Mouse (Mus musculus): ENCODE results near the gene Gm21764.
"Not testable (repeated sequence)": the region's sequence is repeated elsewhere in the genome, so short reads cannot be mapped to it uniquely, and the experiment has no call there.

Gene Gm21764

DNA sequence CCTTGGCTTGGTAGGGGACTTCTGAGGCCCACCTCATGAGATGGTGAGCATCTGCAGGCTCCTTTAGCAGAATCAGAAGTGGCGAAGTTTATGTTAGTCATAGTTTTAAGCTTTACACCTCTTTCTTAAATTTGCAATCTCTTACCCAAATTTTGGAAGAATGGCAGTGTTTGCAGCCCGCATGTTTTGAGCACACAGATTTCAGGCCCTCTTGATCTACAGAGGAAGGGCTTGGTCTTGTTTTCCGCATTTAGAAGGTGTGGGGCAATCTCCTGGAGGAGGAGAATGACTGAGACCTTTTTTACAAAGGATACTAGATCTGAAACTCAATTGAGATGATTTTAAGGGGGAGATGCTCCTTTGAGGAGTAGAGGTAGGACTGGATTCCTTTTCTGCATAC, at the start of gene Gm21764:
TSS of gene Gm21764 (minus strand) at position 101 of the 400 bp plus-strand sequence.
- DNase-seq (ENCODE audit: low read depth, low spot score) = not testable (repeated sequence)

DNA sequence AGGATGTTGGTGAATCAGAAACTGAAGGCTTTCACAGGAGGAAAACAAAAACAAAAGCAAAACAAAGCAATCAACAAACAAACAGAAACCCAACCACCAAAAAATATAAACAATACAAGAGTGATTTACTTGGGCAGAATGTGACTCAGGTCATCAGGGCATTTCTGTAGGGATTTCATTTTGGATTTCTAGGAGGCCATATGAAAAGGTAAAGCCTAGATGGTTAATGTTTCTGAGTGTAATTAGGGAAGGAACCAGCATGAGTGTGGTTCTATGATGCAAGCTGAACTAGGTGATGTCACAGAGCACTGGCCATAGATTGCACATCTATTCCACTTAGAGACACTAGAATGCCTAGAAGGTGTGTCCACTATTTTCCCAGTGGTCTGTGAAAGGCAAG, 27.2 kb upstream of the Gm21764 start, which contains the start of gene Ssty1:
TSS of gene Ssty1 (plus strand) at position 301 of the 400 bp plus-strand sequence.
- DNase-seq (ENCODE audit: low read depth, low spot score) = not testable (repeated sequence)

Data from skeletal muscle tissue, adult 2 months (tissue).